Mouse (Mus musculus) gastrocnemius, adult 18-20 months (tissue): ENCODE measurements around the gene Tuba8. TPM values are rescaled to one million over a fixed set of nuclear protein-coding genes. Genes with fewer than 3 reads are reported as not detected.

Experiments
- DNase-seq: peaks from one replicate; pipeline ENCODE4 v3.0.0; 2021; ENCODE audit warnings: low spot score
- total RNA-seq, 2 experiments: library from RNA; stranded (reverse); gene quantifications; 2 replicates each; pipeline ENCODE4 v1.2.3; 2021

The Tuba8 gene
- total RNA-seq, 2 experiments from 2014 or later, result 193 to 210 TPM

DNA sequence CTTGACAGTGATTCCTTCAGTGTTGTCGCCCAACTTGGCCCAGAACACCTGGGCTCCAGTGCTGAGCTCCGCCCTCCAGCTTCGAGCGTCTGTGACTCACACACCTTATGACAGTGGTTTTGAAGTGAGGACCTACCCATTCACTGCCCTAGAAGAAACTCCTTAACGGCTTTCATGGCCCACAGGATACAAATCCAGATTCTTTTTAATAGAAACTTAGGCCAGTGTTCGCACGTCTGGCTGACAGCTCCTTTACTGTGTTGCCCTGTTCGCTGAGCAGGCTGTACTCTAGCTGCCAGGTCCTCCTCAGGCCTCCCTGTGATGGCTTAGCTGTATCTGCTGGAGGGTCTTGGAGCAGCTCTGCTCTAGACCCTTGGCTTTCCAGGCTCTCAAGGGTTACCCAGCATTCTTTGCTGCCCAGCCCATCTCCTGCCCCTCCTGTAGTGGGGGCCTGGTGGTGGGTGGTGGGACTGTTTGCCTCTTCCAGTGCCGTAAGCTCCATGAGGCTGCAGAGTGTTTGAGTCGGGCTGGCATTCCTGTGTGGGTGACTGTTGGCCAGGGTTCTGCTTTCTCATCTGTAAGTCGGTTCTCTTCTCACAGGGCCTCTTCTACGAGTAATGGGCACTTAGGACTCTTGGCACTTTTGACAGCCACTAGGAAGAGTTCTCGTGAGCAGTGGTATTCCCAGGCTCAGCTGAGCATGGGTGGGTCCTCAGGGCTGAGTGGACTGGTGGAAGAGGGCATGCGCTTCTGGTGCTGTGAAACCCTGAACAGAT lies 15.4 kb upstream of the Tuba8 start:
- no peak for DNase-seq

- no peak for DNase-seq
These were observed 12.6 kb upstream of the Tuba8 start for GRCm38 (mm10) chr6:121197807-121198365.

DNA sequence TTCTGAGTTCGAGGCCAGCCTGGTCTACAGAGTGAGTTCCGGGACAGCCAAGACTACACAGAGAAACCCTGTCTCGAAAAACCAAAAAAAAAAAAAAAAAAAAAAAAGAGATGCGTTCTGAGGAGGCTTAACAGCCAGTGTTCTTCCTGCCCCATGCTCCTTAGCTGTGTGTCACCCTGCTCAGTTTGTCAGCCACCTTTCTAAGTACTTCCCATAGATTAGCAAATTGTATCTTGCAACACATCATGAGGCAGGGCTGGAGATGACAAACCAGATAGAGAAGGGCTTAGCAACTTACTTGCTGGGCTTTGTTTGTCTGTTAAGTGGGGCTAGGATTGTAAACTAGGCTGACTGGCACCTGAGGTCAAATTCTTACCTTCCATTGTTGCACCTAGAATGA lies 10.0 kb upstream of the Tuba8 start:
- no peak for DNase-seq

DNA sequence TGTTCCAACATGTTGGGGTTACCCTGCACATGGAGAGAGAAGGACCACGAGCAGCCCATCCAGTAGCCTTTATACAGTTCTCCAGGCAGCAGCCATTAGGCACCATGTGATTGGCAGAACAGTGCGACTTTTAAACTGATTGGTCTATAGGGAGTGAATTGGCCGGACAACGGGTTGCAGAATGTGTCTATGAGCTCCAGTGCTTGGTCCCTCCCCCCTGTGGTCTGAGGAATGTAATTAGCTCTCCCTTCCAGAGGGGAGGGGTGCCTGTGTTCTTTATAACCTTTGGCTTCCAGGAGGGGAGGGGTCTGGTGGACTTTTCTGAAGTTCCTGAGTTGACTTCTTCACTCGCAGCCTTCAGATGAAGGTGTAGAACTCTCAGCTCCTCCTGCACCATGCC lies 8.5 kb upstream of the Tuba8 start:
- DNase-seq, result no peak

- no peak for DNase-seq
These were observed 4.0 kb upstream of the Tuba8 start for GRCm38 (mm10) chr6:121206481-121206880.

GRCm38 (mm10) chr6:121209584-121209983 lies 912 bp upstream of the Tuba8 start:
- DNase-seq, result no peak

DNA sequence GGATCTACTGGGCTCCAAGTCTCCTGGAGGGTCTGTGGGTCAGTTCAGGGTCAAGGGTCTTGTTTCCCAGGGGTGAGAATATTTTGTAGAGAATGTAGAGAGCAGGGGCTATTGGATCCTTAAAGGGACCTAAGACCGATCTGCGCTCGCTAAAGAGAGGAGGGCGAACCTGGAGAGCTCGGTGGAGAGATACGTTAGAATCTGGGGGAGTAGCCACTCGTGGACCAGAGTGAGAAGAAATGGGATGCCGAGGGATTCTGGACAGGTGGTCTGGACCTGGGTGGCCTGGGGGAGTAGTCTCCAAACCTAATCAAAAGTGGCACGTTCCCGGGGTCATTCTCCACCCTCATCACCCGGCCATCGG lies 412 bp downstream of the Tuba8 start:
- no peak for DNase-seq

GRCm38 (mm10) chr6:121211743-121212142 lies 1.2 kb downstream of the Tuba8 start:
- peak; percentile 78 for DNase-seq

- DNase-seq, result no peak
These were observed 2.5 kb downstream of the Tuba8 start for GRCm38 (mm10) chr6:121212988-121213387.

- no peak for DNase-seq
These were observed 3.7 kb downstream of the Tuba8 start for GRCm38 (mm10) chr6:121214221-121214620.

DNA sequence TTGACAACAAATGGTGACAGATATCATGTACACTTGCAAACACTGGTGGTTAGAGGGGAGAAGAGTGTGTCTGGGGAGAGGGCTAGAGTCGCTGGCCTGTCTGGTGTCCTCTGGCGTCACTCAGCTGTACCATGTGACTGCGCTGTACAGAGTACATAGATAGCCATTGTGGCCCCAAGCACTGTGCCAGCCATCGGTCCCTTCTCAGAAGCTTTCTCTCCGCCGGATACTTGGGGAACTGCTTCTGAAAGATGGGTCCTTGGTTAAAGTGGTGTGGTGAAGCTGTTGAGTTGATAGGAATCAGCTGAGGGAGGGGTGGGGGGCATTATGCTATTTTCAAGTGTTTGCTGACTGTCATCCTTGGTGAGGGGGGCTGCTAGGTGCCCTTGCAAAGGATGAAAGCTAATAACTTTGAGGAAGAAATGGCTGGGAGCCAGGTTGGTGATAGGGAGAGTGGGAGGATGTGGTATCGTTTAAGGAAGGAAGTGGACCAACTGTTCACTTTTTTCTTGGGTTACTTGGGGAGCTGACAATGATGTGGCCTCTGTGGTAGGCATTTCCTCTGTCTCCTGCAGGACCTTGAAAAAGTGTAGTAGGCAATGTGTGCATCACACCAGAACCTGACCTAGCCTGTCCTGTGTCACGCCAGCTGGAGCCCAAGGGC lies 4.3 kb downstream of the Tuba8 start:
- no peak for DNase-seq

- no peak for DNase-seq
These were observed 4.8 kb downstream of the Tuba8 start for GRCm38 (mm10) chr6:121215336-121215735.

DNA sequence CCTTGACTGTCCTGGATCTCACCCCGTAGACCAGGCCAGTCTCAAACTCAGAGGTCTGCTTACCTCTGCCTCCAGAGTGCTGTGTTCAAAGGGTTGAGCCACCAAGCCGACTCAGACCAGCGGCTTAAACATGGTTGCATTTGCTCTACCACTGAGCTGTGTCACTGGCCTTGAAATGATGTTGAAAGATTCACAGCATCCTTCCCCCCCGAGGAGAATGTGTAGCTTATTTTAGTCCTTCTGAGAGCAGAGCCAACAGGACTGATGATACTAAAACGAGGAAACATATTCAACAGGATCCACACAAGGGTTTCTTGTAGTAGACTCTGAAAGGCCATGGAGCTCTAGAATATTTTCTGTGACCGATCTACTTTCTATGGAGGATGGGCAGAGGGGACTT lies 5.4 kb downstream of the Tuba8 start:
- DNase-seq, result peak; percentile 55

DNA sequence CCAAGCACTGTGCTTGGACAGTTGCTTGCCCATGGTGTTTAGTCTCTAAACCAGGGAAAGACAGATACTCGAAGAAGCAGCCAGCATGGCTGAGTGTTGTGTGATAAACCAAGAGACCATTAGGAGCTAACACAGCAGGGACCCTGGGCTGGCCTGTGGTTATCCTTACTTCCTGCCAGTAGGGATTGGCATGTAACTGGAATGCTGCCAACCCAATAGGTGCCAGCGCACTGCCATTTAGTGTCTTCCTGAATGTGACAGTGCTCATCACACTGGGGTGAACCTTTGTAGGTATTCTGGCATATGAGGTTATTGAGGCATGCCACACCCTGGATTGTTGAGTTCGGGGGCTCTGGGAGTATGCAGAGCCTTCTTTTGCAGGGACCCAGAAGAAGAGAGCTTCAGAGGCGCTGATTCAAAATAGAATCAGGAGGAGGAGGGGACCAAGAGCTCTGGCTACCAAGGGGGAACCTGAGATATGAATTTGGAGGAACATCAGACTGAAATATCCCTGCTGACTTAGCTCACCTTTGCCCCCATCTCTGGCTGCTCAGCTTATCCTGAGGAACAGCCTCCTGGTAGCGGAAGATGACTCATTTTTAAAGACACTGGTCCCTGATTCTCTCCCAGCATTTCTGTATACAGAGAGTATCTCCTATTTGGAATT lies 6.2 kb downstream of the Tuba8 start:
- DNase-seq, result peak; percentile 74

- no peak for DNase-seq
These were observed 7.5 kb downstream of the Tuba8 start for GRCm38 (mm10) chr6:121218002-121218401.

DNA sequence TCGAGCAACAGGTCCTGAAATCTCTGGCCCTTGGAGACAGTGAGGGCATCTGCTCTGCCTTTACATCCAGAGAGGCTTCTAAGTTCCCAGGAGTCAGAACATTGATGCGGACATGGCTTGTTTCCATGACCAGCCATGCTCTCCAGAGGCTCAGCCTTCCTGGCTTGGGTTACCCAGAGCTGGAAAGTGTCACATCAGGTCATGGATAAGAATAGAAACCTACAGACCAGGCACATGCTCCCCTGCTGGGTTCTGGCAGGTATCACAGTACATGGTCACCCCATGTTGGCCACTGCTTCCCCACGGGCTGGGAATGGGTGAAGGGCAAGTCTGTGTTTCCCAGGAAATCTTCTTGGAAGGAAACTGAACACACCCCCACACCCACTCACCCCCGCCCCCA lies 8.9 kb downstream of the Tuba8 start:
- DNase-seq, result peak; percentile 87

DNA sequence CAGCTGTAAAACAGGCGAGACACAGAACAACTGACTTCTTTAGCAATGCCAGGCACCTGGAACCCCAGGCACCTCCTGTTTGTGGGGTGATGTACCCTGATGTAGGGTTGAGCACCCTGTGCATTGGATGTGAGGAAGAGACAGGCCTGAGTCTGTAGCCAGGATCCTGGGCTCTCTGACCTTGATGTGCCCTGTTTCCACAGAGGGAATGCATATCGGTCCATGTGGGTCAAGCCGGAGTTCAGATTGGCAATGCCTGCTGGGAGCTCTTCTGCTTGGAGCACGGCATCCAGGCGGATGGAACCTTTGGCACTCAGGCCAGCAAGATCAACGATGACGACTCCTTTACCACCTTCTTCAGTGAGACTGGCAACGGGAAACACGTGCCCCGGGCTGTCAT lies 9.7 kb downstream of the Tuba8 start:
- no peak for DNase-seq

DNA sequence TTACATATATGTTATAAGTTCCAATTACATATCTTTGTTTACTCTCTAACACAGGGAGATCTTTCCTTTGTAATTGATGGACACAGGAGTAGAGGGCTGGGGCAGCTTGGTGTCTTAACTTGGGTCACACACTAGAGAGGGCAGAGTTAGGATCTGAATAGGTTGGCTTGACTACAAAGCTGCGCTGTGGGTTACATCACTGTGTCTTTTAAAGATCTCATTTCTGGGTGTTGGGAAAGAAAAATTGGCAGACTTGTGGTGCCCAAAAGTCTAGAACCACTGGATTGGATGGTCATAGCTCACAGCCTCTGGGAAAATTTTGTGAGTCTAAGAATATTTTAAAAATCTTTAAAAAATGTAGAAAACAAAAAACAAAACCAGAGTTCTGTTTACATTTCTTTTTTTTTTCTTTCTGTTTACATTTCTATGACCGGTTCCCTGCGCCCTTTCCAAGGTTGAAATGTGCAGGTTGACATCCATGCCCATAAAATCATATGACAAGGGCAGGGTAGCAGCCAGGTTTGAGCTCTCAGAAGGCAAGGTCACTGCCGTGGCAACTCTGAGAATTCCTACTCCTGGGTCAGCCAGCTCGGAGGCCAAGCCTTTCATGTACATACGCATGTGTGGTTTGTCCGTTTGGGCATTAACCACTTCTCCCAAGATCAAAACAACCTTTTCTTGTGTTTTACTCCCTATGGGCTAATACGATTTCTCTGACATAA lies 11.5 kb downstream of the Tuba8 start:
- no peak for DNase-seq

- no peak for DNase-seq
These were observed 12.5 kb downstream of the Tuba8 start for GRCm38 (mm10) chr6:121223001-121223400.

GRCm38 (mm10) chr6:121224067-121224466 lies 13.6 kb downstream of the Tuba8 start:
- DNase-seq, result no peak

DNA sequence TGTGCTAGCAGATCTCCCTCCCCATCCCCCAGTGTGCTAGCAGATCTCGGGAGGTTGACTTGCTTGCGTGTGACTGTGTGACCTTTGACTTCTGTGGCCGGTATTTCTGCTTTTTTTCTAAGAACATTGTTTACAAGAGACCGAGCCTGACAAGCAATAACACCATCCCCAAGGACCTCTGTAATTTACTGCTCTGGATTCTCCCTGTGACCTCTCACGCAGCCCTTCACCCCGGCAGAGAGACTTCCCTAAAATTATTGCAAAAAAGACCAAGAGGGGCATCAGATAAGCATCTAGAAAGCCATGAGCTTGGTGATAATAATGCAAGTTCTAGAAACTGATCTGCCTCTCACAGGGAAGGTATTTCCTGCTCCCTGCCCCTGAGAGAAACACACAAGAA lies 14.5 kb downstream of the Tuba8 start:
- no peak for DNase-seq

- DNase-seq, result no peak
These were observed 15.5 kb downstream of the Tuba8 start for GRCm38 (mm10) chr6:121226043-121226442.
